Mouse (Mus musculus) inflammation-experienced regulatory T-cells, adult 6 months (primary cell): ENCODE results near the gene Gm5431. TPM values are rescaled to one million over a fixed set of nuclear protein-coding genes. Genes with fewer than 3 reads are reported as not detected.
"Not testable (repeated sequence)": the region's sequence is repeated elsewhere in the genome, so short reads cannot be mapped to it uniquely, and the experiment has no call there.

Experiments
- ATAC-seq: one replicate; pipeline ENCODE4 v1.8.0; 2017
- polyA plus RNA-seq, 3 experiments: library from polyadenylated mRNA; unstranded; fragments of 100-300 nt; shearing (Covaris generic); gene quantifications; one replicate each; pipeline ENCODE4 v1.2.1; 2017

Gene Gm5431
- under 1 TPM; 0.22 to 0.59 (median 0.56) TPM for polyA plus RNA-seq

GRCm38 (mm10) chr11:48902021-48902420, at the start of gene Gm5431:
TSS of gene Gm5431 (minus strand) at chr11:48902214.
- no peak for ATAC-seq

GRCm38 (mm10) chr11:48946090-48946489, 44.1 kb upstream of the Gm5431 start, which contains the start of gene Psme2b:
TSS of gene Psme2b (minus strand) at chr11:48946190.
- ATAC-seq: not testable (repeated sequence)

GRCm38 (mm10) chr11:48939286-48939685, 37.3 kb upstream of the Gm5431 start:
- not testable (repeated sequence) for ATAC-seq

DNA sequence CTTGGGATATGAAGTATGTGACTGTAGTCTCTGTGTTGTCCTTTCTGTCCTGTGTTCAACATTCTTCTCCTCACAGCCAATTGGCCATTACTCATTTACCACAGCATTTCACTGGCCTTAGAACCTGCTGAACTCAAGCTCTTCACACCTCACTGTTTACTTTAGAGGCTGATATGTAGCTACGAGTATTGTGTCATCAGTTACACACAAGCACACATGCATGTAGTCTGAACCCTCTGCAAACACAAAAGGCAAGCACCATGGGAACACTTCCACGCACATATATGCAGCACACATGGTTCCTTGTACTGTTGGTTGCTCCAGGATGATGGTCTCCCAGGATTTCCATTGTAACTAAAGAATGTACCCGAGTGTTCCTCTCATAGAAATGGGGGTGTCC, 33.3 kb upstream of the Gm5431 start:
- not testable (repeated sequence) for ATAC-seq

DNA sequence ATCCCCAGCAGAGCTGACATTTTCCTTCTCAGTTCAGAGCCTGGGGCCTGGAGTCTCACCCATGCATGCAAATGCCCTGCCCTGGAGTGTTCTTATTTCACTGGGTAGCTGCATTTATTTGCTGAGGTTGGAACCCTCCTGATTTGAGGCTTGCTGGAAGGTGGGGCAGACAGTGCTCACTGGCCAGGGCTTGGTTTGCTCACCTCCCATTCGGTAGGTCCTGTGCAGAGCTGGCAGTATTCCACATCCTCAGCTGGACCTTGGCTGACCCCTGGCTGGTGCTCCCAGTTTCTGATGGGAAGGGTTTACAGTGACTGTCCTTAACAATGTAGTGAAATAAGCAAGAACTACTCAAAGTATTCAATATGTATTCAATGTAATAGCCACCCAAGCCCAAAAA, 31.9 kb upstream of the Gm5431 start:
- peak; percentile 32 for ATAC-seq

DNA sequence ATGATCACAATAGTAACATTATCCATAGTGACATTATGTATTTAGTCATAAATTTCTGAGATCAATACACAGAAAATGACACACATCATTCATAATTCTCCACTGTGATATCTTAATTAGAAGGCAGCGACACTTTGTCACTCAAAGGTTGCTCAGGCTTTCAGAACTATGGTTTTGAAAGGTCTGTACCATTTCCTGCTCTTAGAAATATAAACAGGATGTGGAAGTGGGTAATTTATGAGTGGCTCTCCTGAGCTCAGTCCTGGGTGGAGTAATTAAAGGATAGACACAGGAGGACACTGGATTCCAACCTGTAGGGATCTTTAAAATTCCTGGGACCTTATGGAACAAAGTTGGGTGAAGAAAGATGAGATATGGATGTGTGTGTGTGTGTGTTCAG, 31.4 kb upstream of the Gm5431 start:
- ATAC-seq: peak; percentile 93

DNA sequence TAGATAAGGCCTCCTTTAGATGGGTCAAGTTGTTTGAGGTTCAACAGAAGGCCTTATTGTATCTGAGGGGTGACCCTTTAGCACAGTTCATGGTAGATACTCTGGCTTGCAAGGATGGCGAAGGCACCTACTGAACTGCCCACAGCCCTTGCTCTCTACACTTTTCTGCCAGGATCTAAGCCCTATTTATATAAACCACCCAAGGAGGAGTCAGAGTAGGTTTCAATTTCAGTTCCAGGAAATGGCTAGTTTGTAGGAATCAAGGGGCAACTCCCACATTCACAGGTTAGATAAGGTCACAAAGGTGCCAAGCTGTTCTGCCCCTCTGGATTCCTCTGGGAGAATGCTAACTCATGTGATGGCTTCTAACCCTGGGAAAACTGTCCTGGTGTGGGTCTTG, 26.1 kb upstream of the Gm5431 start:
- peak; percentile 47 for ATAC-seq

GRCm38 (mm10) chr11:48926437-48926836, 24.4 kb upstream of the Gm5431 start:
- not testable (repeated sequence) for ATAC-seq

DNA sequence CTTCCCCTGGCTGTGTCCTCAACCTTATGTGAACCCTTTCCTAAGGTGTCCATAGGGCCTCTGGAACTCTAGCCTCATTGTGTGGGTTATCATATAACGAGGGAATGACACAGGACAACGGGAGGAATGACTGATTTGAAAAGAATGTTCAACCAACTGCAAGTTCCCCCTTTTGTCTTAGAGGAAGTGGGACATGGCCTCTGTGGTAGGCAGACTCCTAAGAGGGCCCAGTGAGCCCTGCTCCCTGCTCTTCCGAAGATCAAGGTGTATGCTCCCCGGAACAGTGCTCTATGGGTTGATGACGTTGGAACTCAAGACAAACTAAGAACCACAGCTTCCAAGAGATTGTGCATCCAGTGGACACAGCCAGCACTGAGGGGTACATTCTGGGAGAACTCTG, 21.8 kb upstream of the Gm5431 start:
- not testable (repeated sequence) for ATAC-seq

- no peak for ATAC-seq
Measured at GRCm38 (mm10) chr11:48918380-48918779, 16.4 kb upstream of the Gm5431 start.

GRCm38 (mm10) chr11:48913611-48914010, 11.6 kb upstream of the Gm5431 start:
- ATAC-seq: no peak

- no peak for ATAC-seq
Measured at GRCm38 (mm10) chr11:48908459-48908858, 6.4 kb upstream of the Gm5431 start.

DNA sequence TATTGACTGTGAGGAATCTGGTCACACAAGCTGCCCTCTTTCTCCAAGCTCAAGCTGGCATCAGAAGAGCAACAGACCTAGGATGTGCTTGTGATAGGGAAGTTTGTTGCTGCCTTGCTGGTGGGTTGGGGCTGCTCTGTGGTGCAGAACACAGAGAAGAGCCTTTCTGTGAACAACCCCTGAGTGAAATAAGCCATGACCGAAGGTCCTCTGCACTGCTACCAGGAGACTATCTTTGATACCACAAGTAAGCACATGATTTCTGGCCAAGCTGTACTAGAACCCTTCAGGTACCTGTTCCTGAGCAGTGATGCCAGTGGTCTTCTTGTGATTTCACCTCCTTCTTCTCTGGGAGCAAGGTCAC, 465 bp downstream of the Gm5431 start:
- ATAC-seq: not testable (repeated sequence)

GRCm38 (mm10) chr11:48900654-48901566, 1.1 kb downstream of the Gm5431 start:
- ATAC-seq: not testable (repeated sequence)

DNA sequence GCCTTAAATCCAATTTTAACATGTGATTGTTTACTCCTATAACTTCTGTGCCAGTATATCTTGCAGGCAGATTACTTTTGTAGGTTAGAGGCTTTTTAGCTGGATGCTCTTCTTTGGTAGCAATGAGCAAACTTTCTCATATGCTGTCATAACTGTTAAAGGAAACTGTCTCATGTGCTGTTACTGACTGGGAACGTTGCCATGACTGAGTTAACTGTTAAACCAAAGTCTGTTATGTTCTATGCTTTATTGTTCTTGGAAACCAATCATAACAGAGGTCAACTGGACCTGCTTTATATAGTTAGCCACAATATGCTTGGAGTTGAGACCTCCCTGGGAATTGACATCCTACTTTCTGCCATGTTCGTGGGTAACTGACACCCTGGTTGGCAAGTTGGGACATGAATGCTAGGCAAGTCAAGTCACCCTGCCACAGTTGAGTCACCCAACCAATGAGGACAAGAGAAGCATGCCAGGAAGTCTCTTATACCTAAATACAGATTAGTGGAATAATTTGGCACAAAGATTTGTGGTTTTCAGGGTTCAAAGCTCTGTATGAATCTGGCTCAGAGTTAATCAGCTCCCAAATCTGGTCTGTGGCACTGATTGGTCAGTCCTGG, 3.1 kb downstream of the Gm5431 start:
- no peak for ATAC-seq

DNA sequence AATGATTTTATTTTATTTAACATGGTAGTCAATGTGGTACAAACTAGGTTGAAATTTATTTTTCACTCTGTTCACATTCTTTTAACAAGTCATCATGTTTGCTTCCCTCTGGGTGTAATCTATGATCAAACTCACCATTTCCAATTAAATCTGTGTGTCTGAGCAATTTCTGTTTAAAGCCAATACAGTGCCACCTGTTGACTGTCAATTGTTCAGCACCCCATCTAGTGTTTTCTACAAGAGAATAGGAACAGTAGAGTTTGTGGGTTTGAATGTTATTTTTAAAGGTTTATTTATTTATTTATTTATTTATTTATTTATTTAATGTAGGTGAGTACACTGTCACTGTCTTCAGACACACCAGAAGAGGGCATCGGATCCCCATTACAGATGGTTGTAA, 25.3 kb downstream of the Gm5431 start:
- ATAC-seq: no peak

GRCm38 (mm10) chr11:48875343-48875837, 26.6 kb downstream of the Gm5431 start:
- ATAC-seq: not testable (repeated sequence)

GRCm38 (mm10) chr11:48874465-48874864, 27.5 kb downstream of the Gm5431 start:
- ATAC-seq: peak; percentile 63

DNA sequence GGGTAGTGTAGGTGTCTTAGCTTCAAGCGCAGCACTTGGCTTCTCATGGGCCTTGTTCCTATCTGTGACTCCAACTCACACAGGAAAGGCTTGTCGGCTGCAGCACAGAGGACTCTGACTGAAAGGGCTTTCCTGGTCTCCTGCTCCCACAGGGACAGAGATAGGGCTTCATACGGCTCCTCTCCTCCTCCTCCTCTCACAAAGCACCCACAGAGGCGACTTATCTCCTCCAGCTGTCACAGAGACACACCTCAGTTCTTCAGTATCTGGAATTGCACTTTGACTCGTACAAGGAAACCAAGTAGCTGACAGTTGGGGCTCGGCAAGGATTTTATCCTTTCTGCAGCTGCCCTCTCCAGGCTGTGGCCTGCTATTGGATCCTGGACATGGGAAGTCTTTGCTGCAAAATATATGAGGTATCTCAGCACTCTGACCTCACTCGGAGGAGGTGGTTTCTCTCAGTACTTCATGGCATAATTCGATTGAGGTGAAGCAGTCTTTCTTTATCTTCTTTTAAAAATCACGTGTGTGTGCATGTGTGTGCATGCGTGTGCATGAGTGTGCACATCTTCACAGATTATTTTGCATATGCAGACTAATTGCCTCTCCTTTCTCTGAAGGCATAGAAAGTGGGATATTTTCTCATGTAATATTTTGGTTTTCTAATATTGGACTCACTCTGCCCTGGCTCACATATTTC, 28.3 kb downstream of the Gm5431 start:
- ATAC-seq: no peak

DNA sequence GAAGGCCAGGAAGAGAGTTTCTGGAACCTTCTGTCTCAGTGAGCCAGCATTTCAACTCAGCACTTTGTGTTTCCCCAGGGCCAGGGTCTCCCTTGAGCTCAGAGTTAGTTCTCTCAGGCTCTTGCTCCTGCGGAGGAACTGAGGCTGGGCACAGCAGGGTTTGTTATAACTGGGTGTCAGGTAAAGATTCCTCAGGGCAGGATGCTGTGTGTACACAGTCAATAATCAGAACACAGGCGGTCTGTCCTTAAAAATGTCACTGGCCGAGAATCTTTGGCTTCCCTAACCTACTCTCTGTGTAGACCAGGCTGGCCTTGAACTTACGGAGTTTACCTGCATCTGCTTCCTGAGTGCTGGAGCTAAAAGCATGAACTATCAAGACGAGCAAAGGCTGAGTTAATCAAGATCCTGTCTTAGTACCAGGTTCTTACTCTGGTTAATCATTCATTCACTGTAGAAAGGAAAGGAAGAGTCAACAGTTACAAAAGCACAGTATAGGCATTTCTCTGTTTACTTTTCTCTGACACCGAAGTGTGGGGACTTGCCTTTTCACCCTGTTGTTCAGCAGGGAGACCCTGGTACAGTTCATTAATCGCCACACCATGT, 29.2 kb downstream of the Gm5431 start:
- no peak for ATAC-seq

DNA sequence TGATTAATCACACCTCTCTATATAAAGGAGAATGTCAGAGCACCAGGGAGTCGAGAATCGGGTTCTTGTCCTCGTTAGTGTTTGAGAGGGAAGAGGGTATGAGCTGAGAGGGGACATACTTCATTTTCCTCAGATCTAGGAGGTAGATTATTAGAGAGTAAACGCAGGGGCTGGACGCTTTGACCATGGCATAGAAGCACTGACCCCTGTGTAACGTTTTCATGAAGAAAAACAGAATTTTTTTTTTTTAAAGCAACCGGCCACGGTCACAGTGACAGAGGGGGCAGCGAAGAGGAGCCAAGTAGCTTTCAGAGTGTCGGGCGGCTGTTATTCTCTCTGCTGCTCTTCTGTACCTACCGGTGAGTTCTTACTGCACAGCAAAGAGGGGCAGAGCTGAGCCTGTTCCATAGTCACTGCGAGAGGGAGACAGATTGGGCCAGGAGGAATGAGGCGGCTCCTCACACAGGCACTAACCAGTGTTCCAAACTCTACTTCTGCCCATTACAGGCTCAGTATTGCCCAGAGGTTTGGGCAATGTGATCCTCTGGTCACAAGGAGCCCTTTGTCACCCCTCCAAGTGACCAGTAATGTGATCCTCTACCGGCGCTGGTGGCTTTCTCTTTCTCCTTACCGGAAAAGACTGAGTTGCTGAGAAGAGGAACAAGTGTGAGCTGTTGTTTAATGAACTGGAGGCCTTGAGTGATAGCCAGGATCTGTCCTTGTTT, 30.0 kb downstream of the Gm5431 start:
- ATAC-seq: no peak
